In the genomic region with DNA sequence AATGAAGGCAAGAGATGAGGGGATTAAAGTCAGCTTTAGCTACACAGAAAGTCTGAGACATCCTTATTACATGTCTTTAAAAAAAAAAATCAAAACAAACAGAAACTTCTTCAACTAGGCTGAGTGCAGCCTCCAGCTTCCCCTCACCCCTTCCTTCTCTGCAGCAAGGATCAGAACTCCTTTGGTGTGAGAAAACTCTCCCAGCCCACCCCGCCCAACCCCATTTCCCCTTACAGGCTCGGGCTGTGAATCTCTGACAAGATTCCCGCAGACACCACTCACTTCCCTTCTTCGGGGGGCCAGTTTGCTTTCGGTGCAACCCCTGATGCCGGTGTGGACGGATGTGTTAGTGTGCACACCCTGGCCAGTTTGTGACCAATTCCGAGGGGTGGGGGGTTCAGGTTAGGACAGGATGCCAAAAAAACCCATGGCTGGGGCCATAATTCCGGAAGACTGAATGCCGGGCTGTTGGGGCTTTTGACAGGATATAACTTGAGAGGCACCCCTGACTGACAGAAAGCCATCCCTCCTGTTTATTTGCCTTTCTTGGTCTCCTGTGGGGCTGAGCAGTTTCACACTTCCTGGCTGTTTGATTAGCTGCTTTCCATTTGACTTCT, we compare ENCODE assay signal across 10 mouse cellular contexts. TPM values are rescaled to one million over a fixed set of nuclear protein-coding genes. Genes with fewer than 3 reads are reported as not detected.
DNase-seq lines count a peak whose midpoint lies in the region; ATAC-seq and TF ChIP-seq lines count a peak whose summit lies in the region.
"Had no signal": no experiment of that assay in that cellular context is flagged by ENCODE, and none has a peak within 500 bp of the region (broad histone marks: within the 10 kb centered on the region; RNA-seq: fewer than 3 reads in every experiment).

No protein-coding gene starts in this region.

- H3K4me3 ChIP-seq in lung, embryonic 14.5 days (ENCODE audit: low read depth, low read length): no peak overlapping the region; the same call in 1 of the 2 replicates
- H3K4me3 ChIP-seq in intestine, embryonic 15.5 days (replicated peaks): 0 out of 2 replicates have a peak overlapping the region, but pooled peaks have one; percentile 1
- no peak overlapping the region for H3K4me3 ChIP-seq in neural tube, embryonic 12.5 days
- H3K4me3 ChIP-seq: midbrain, embryonic 12.5 days had no signal

- H3K9ac ChIP-seq in lung, embryonic 14.5 days: peak overlapping the region; percentile 20; the same call in 1 of the 2 replicates
- H3K9ac ChIP-seq in intestine, embryonic 15.5 days: no peak overlapping the region
- H3K9ac ChIP-seq in neural tube, embryonic 12.5 days: no peak overlapping the region
- H3K9ac ChIP-seq: midbrain, embryonic 12.5 days had no signal

- H3K9me3 ChIP-seq in lung, embryonic 14.5 days (ENCODE audit: low read depth, low read length): no peaks in the 10 kb centered on the region
- no peaks in the 10 kb centered on the region for H3K9me3 ChIP-seq in intestine, embryonic 15.5 days
- no peaks in the 10 kb centered on the region for H3K9me3 ChIP-seq in neural tube, embryonic 12.5 days
- H3K9me3 ChIP-seq: midbrain, embryonic 12.5 days had no signal

- no peaks in the 10 kb centered on the region for H3K36me3 ChIP-seq in lung, embryonic 14.5 days (ENCODE audit: insufficient read depth)
- H3K36me3 ChIP-seq in intestine, embryonic 15.5 days: no peaks in the 10 kb centered on the region
- no peaks in the 10 kb centered on the region for H3K36me3 ChIP-seq in neural tube, embryonic 12.5 days
- H3K36me3 ChIP-seq: midbrain, embryonic 12.5 days had no signal

- no peak overlapping the region for H3K27ac ChIP-seq in lung, embryonic 14.5 days (ENCODE audit: low read depth)
- H3K27ac ChIP-seq in intestine, embryonic 15.5 days: no peak overlapping the region
- H3K27ac ChIP-seq in neural tube, embryonic 12.5 days: no peak overlapping the region
- H3K27ac ChIP-seq: midbrain, embryonic 12.5 days had no signal

- no peak for ATAC-seq in lung, embryonic 14.5 days (ENCODE audit: insufficient read depth)
- ATAC-seq in intestine, embryonic 15.5 days: no peak
- ATAC-seq in neural tube, embryonic 12.5 days (ENCODE audit: low FRiP score, low read depth): no peak

- no peaks in the 10 kb centered on the region for H3K27me3 ChIP-seq in lung, embryonic 14.5 days (ENCODE audit: insufficient read depth, low read length)
- H3K27me3 ChIP-seq in intestine, embryonic 15.5 days (replicated peaks): no peaks in the 10 kb centered on the region
- no peaks in the 10 kb centered on the region for H3K27me3 ChIP-seq in neural tube, embryonic 12.5 days (replicated peaks)
- H3K27me3 ChIP-seq: midbrain, embryonic 12.5 days had no signal

- peak overlapping the region; percentile 54 for H3K4me2 ChIP-seq in lung, embryonic 14.5 days
- peak overlapping the region; percentile 39 for H3K4me2 ChIP-seq in intestine, embryonic 15.5 days (replicated peaks)
- H3K4me2 ChIP-seq in neural tube, embryonic 12.5 days (replicated peaks): 0 out of 2 replicates have a peak overlapping the region, but pooled peaks have one; percentile 5
- H3K4me2 ChIP-seq: midbrain, embryonic 12.5 days had no signal

- 3% methylated on average over 10 of the region's 10 CpGs for WGBS in lung, embryonic 14.5 days
- 7% methylated on average over 10 of the region's 10 CpGs for WGBS in intestine, embryonic 15.5 days
- WGBS in neural tube, embryonic 12.5 days: 56% methylated on average over 10 of the region's 10 CpGs

- TF ChIP-seq CTCF in lung, embryonic 14.5 days (IDR thresholded peaks at IDR 0.05; ENCODE audit: low read depth): no peak

- DNase-seq in lung, embryonic 14.5 days: peak; percentile 10
- DNase-seq in lung, postnatal 25 days (ENCODE audit: low spot score): no peak
- peak; percentile 20 for DNase-seq in c-Kit-positive CD71-negative TER-119-negative erythroid progenitor cells, embryonic 14.5 days (ENCODE audit: low read depth)
- DNase-seq in adrenal gland, postnatal 25 days: no peak
- no peak for DNase-seq in frontal cortex, postnatal 36 days (ENCODE audit: low spot score in 2 of 2)
- DNase-seq in right cerebral cortex, postnatal 25 days: no peak
- DNase-seq: kidney, postnatal 10 days had no signal

- no peaks in the 10 kb centered on the region for H3K4me1 ChIP-seq in lung, embryonic 14.5 days (ENCODE audit: insufficient read depth)
- no peaks in the 10 kb centered on the region for H3K4me1 ChIP-seq in intestine, embryonic 15.5 days (replicated peaks)
- H3K4me1 ChIP-seq in neural tube, embryonic 12.5 days: no peaks in the 10 kb centered on the region

RNA-seq across cellular contexts. Expression of a gene that starts 18.2 kb away (rescaled TPM):
- not detected in 2 replicates for polyA plus RNA-seq in lung, embryonic 14.5 days (2014; fragmentation: Nextera tagmentation; extraction: Ambion mirVana)
- polyA plus RNA-seq in intestine, embryonic 15.5 days (2015; fragmentation: Nextera tagmentation; extraction: Ambion mirVana): not detected in 2 replicates
- polyA plus RNA-seq in neural tube, embryonic 12.5 days (2016; fragmentation: Nextera tagmentation; extraction: Ambion mirVana): 0.09 TPM in 1 of 2 replicates, not detected in the other
- total RNA-seq in adrenal gland, postnatal 25 days (2021): not detected in 2 replicates

RNA-seq across cellular contexts. Expression of a gene that starts 18.4 kb away (rescaled TPM):
- not detected in 2 replicates for polyA plus RNA-seq in lung, embryonic 14.5 days (2014; fragmentation: Nextera tagmentation; extraction: Ambion mirVana)
- polyA plus RNA-seq in intestine, embryonic 15.5 days (2015; fragmentation: Nextera tagmentation; extraction: Ambion mirVana): not detected in 2 replicates
- polyA plus RNA-seq in neural tube, embryonic 12.5 days (2016; fragmentation: Nextera tagmentation; extraction: Ambion mirVana): not detected in 2 replicates
- total RNA-seq in adrenal gland, postnatal 25 days (2021): not detected in 2 replicates
- polyA plus RNA-seq: midbrain, embryonic 12.5 days had no signal

RNA-seq across cellular contexts. Expression of a gene that starts 39.4 kb away (rescaled TPM):
- polyA plus RNA-seq in lung, embryonic 14.5 days (2014; fragmentation: Nextera tagmentation; extraction: Ambion mirVana): 0.16 and 0.39 TPM in 2 replicates
- 0.38 and 0.40 TPM in 2 replicates for polyA plus RNA-seq in intestine, embryonic 15.5 days (2015; fragmentation: Nextera tagmentation; extraction: Ambion mirVana)
- polyA plus RNA-seq in neural tube, embryonic 12.5 days (2016; fragmentation: Nextera tagmentation; extraction: Ambion mirVana): 0.80 and 1.2 TPM in 2 replicates
- total RNA-seq in adrenal gland, postnatal 25 days (2021): 0.30 TPM in 1 of 2 replicates, not detected in the other

RNA-seq across cellular contexts. Expression of a gene that starts 53.1 kb away (rescaled TPM):
- polyA plus RNA-seq in lung, embryonic 14.5 days (2014; fragmentation: Nextera tagmentation; extraction: Ambion mirVana): 108 and 110 TPM in 2 replicates
- 98.0 and 99.7 TPM in 2 replicates for polyA plus RNA-seq in intestine, embryonic 15.5 days (2015; fragmentation: Nextera tagmentation; extraction: Ambion mirVana)
- polyA plus RNA-seq in neural tube, embryonic 12.5 days (2016; fragmentation: Nextera tagmentation; extraction: Ambion mirVana): 128 and 134 TPM in 2 replicates
- total RNA-seq in adrenal gland, postnatal 25 days (2021): 65.0 and 79.3 TPM in 2 replicates

RNA-seq across cellular contexts. Expression of a gene that starts 54.4 kb away (rescaled TPM):
- 0.53 and 0.62 TPM in 2 replicates for polyA plus RNA-seq in lung, embryonic 14.5 days (2014; fragmentation: Nextera tagmentation; extraction: Ambion mirVana)
- polyA plus RNA-seq in intestine, embryonic 15.5 days (2015; fragmentation: Nextera tagmentation; extraction: Ambion mirVana): 10.6 and 11.2 TPM in 2 replicates
- polyA plus RNA-seq in neural tube, embryonic 12.5 days (2016; fragmentation: Nextera tagmentation; extraction: Ambion mirVana): 2.7 and 3.7 TPM in 2 replicates
- 6.4 and 11.3 TPM in 2 replicates for total RNA-seq in adrenal gland, postnatal 25 days (2021)

Comparison
In these comparisons a context has a peak if more than half of its experiments do, and no peak if none do; other contexts are left out.
1. DNase-seq: peak in lung, embryonic 14.5 days (single experiment) and c-Kit-positive CD71-negative TER-119-negative erythroid progenitor cells, embryonic 14.5 days (single experiment); none in lung, postnatal 25 days (single experiment), adrenal gland, postnatal 25 days (single experiment), frontal cortex, postnatal 36 days (0 of 2) and right cerebral cortex, postnatal 25 days (single experiment).
2. Peak in every context shown above with its lines, with median percentiles within 50 percentile points of each other: H3K4me2 ChIP-seq.